Mouse (Mus musculus): ENCODE measurements around the gene Trap1.
"Not testable (repeated sequence)": the region's sequence is repeated elsewhere in the genome, so short reads cannot be mapped to it uniquely, and the experiment has no call there.

Trap1 gene

GRCm38 (mm10) chr16:4036807-4037206 is 40.8 kb downstream of the Trap1 start, which contains the start of gene Dnase1:
TSS of gene Dnase1 (plus strand) at chr16:4036942.
- DNase-seq (ENCODE audit: low read depth, low spot score) = no peak

- no peak for DNase-seq (ENCODE audit: low read depth, low spot score)
Measured at GRCm38 (mm10) chr16:4035575-4035974, 42.1 kb downstream of the Trap1 start.

- DNase-seq (ENCODE audit: low read depth, low spot score) = no peak
Measured at GRCm38 (mm10) chr16:4034476-4034875, 43.2 kb downstream of the Trap1 start.

- no peak for DNase-seq (ENCODE audit: low read depth, low spot score)
Measured at GRCm38 (mm10) chr16:4033971-4034370, 43.7 kb downstream of the Trap1 start.

- DNase-seq (ENCODE audit: low read depth, low spot score) = no peak
Measured at GRCm38 (mm10) chr16:4032341-4032748, 45.3 kb downstream of the Trap1 start.

GRCm38 (mm10) chr16:4031441-4032274 is 46.0 kb downstream of the Trap1 start:
- DNase-seq (ENCODE audit: low read depth, low spot score) = peak; percentile 55

- DNase-seq (ENCODE audit: low read depth, low spot score) = no peak
Measured at GRCm38 (mm10) chr16:4030501-4030900, 47.1 kb downstream of the Trap1 start.

GRCm38 (mm10) chr16:4029371-4029841 is 48.2 kb downstream of the Trap1 start:
- DNase-seq (ENCODE audit: low read depth, low spot score) = no peak

- DNase-seq (ENCODE audit: low read depth, low spot score) = no peak
Measured at GRCm38 (mm10) chr16:4027211-4027610, 50.4 kb downstream of the Trap1 start.

GRCm38 (mm10) chr16:4026672-4027071 is 51.0 kb downstream of the Trap1 start:
- no peak for DNase-seq (ENCODE audit: low read depth, low spot score)

GRCm38 (mm10) chr16:4022719-4023118 is 54.9 kb downstream of the Trap1 start:
- no peak for DNase-seq (ENCODE audit: low read depth, low spot score)

- DNase-seq (ENCODE audit: low read depth, low spot score) = no peak
Measured at GRCm38 (mm10) chr16:4021241-4021640, 56.4 kb downstream of the Trap1 start.

GRCm38 (mm10) chr16:4017466-4017865 is 60.2 kb downstream of the Trap1 start:
- DNase-seq (ENCODE audit: low read depth, low spot score) = not testable (repeated sequence)

GRCm38 (mm10) chr16:4016786-4017185 is 60.8 kb downstream of the Trap1 start:
- not testable (repeated sequence) for DNase-seq (ENCODE audit: low read depth, low spot score)

- no peak for DNase-seq (ENCODE audit: low read depth, low spot score)
Measured at GRCm38 (mm10) chr16:4014040-4014668, 63.5 kb downstream of the Trap1 start.

- no peak for DNase-seq (ENCODE audit: low read depth, low spot score)
Measured at GRCm38 (mm10) chr16:4012882-4013570, 64.6 kb downstream of the Trap1 start.

- peak; percentile 99 for DNase-seq (ENCODE audit: low read depth, low spot score)
Measured at GRCm38 (mm10) chr16:4003489-4004398, 73.9 kb downstream of the Trap1 start, which contains the start of gene Slx4. TSS of gene Slx4 (minus strand) at chr16:4003770.

Data from skeletal muscle tissue, adult 2 months (tissue).